Mouse (Mus musculus) liver, embryonic 14.5 days (tissue): ENCODE data around the gene Fem1b. TPM values are rescaled to one million over a fixed set of nuclear protein-coding genes. Genes with fewer than 3 reads are reported as not detected.

Source experiments
- ATAC-seq: fragments of 200-750 bp; cut with Nextera tagmentation; 2 replicates; pipeline ENCODE4 v1.8.0; 2017; ENCODE audit warnings: moderate number of reproducible peaks, mild to moderate bottlenecking, moderate library complexity; ENCODE audit not compliant: insufficient read depth
- DNase-seq, 3 experiments: peaks; one replicate each; pipeline ENCODE4 v3.0.0-alpha.2; 2012 to 2013; ENCODE audit warnings: low read depth in 3 of 3, low spot score in 3 of 3
- H3K27ac ChIP-seq: fragments of 300-500 bp; sonication (generic); 2 replicates; pipeline ENCODE4 v1.5.1; 2014; ENCODE audit warnings: moderate library complexity, mild to moderate bottlenecking, control low read depth, inconsistent platforms
- H3K27me3 ChIP-seq: fragments of 300-500 bp; sonication (generic); 2 replicates; pipeline ENCODE4 v1.6.1; 2014; ENCODE audit warnings: mild to moderate bottlenecking, low read length, moderate library complexity; ENCODE audit not compliant: control insufficient read depth, insufficient read depth
- H3K36me3 ChIP-seq: fragments of 300-500 bp; sonication (generic); replicated peaks from 2 replicates; pipeline ENCODE4 v1.6.1; 2014; ENCODE audit warnings: low read depth; ENCODE audit not compliant: control insufficient read depth, insufficient read depth
- H3K4me1 ChIP-seq, 2 experiments: fragments of 200-500 bp in 1 of 2; fragments of 300-500 bp in 1 of 2; sonication (generic) in 1 of 2; replicated peaks; 2 replicates each; pipeline ENCODE4 v1.6.1; 2012 to 2014; ENCODE audit warnings: antibody characterized with exemption in 1 of 2, inconsistent platforms in 1 of 2, low read length in 1 of 2; ENCODE audit not compliant: control insufficient read depth in 2 of 2, insufficient read depth in 2 of 2
- H3K4me2 ChIP-seq: fragments of 300-500 bp; sonication (generic); 2 replicates; pipeline ENCODE4 v1.6.1; 2014; ENCODE audit warnings: low read depth, mild to moderate bottlenecking, control low read depth, moderate library complexity
- H3K4me3 ChIP-seq, 2 experiments: fragments of 200-500 bp in 1 of 2; fragments of 300-500 bp in 1 of 2; sonication (generic) in 1 of 2; 2 replicates each; pipeline ENCODE4 v1.5.1; 2012 to 2014; ENCODE audit warnings: low read depth in 2 of 2, low read length in 2 of 2, mild to moderate bottlenecking in 2 of 2, control low read depth in 1 of 2, inconsistent platforms in 1 of 2, moderate library complexity in 1 of 2; ENCODE audit not compliant: insufficient read depth in 1 of 2
- H3K9ac ChIP-seq: fragments of 300-500 bp; sonication (generic); replicated peaks from 2 replicates; pipeline ENCODE4 v1.6.1; 2014; ENCODE audit warnings: mild to moderate bottlenecking, control low read depth, moderate library complexity
- H3K9me3 ChIP-seq: fragments of 300-500 bp; sonication (generic); 2 replicates; pipeline ENCODE4 v1.6.1; 2016; ENCODE audit warnings: low read length, mixed read lengths; ENCODE audit not compliant: control insufficient read depth
- CTCF ChIP-seq: IDR thresholded peaks from 2 replicates; pipeline ENCODE4 v1.5.1; 2016; ENCODE audit warnings: antibody characterized with exemption, low read depth, control low read depth
- EP300 ChIP-seq: IDR thresholded peaks from 2 replicates; pipeline ENCODE4 v1.6.1; 2016; ENCODE audit warnings: antibody characterized with exemption, low read depth
- WGBS: fragments of 180-500 bp; shearing (Covaris S2); extraction: QIAGEN DNeasy Blood & Tissue Kit; methylation state at CpG from one replicate; pipeline ENCODE4 v1.1.7; 2014; ENCODE audit not compliant: insufficient replicate concordance; 5-methylcytosine and 5-hydroxymethylcytosine counted together
- polyA plus RNA-seq, 2 experiments: library from polyadenylated mRNA; depleted of rRNA in 1 of 2; stranded (reverse) in 1 of 2; unstranded in 1 of 2; fragments of >200 nt; fragmentation: Nextera tagmentation in 1 of 2; extraction: Ambion mirVana in 1 of 2; gene quantifications; 2 replicates each; pipeline versions ENCODE4 v1.2.1 to v1.2.3; 2012 to 2014

Gene Fem1b
- polyA plus RNA-seq, 2 experiments: 8.2 to 12.5 TPM

DNA sequence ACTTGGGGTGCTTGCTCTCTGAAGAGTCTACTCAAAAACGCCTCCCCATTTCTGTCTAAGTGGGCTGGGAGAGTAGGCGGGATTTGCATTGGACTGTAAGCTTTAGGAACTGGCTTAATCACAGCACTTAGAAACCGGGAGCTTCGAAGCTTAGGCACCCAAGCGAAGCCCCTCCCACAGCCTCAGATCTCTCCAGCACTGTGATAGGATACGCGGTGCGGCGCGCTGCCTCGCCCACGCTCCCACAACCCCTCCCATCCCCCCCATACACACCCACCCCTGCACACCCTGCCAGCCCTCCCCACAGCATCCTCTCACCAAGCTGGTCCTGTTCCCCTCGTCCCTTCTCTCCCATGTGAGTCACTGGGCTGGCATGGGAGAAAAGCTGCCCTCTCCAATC is 48.3 kb downstream of the Fem1b start:
- Histone ChIP-seq H3K36me3 (no peaks in the 10 kb centered on the region), H3K27me3 (no peaks in the 10 kb centered on the region; the same call in 1 of the 2 replicates), H3K9me3 (no peaks in the 10 kb centered on the region), H3K4me2 (no peak overlapping the region), H3K4me3 (no peak overlapping the region), H3K9ac (no peak overlapping the region), H3K4me1 (no peaks in the 10 kb centered on the region), H3K27ac (no peak overlapping the region)
- ATAC-seq (no peak), DNase-seq (no peak)
- TF ChIP-seq CTCF (no peak), EP300 (no peak)
- WGBS: 11% methylated on average over 13 of the region's 13 CpGs

DNA sequence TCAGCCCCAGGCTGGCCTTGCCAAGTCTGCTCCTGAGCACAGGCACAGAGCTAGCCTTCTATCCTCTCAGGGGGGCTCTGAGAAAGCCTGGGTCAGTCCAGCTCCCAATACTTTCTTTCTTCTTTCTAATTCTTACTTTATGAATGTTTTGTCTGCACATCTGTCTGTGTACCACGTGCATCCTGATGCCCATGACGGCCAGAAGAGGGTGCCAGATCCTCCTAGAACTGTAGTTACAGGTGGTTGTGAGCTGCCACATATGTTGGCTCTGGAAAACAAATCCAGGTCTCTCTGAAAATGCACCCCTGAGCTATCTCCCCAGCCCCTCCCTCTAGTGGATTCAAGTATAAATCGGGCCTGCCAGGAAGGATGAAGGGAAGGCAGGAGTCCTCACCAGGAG is 52.1 kb downstream of the Fem1b start:
- Histone ChIP-seq H3K36me3 (no peaks in the 10 kb centered on the region), H3K27me3 (no peaks in the 10 kb centered on the region; the same call in 1 of the 2 replicates), H3K4me1 (no peaks in the 10 kb centered on the region), H3K27ac (no peak overlapping the region), H3K9me3 (no peaks in the 10 kb centered on the region), H3K4me2 (no peak overlapping the region), H3K9ac (no peak overlapping the region), H3K4me3 (no peak overlapping the region)
- no peak for ATAC-seq
- TF ChIP-seq CTCF (peak; percentile 40; the same call in 1 of the 2 replicates), EP300 (no peak)
- no peak for DNase-seq
- WGBS: 36% methylated on average over 3 of the region's 3 CpGs

DNA sequence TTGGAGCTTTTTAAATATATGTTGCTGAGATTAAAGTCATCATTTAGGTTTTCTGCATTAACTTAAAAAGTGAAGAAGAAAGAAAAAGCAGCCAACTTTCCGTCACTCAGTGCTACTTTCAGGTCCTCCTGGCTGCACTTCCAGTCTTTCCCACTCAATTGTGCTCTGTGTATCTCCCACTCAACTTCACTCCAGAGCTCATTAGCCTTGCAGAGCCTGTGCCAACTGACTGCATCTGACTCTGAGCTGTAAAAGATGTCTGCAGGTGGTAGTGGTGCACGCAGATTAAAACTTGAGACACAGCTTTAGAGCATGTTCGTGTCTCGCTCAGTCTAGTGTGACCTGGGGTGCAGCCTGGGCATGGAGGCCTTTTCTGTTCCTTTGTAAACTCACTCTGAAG is 53.4 kb downstream of the Fem1b start:
- 73% methylated on average over 4 of the region's 4 CpGs for WGBS
- Histone ChIP-seq H3K4me2 (no peak overlapping the region), H3K27me3 (no peaks in the 10 kb centered on the region), H3K9ac (no peak overlapping the region), H3K9me3 (no peaks in the 10 kb centered on the region), H3K27ac (no peak overlapping the region), H3K4me1 (no peaks in the 10 kb centered on the region), H3K36me3 (no peaks in the 10 kb centered on the region), H3K4me3 (no peak overlapping the region)
- no peak for TF ChIP-seq CTCF
- no peak for TF ChIP-seq EP300
- ATAC-seq (no peak), DNase-seq (no peak)

DNA sequence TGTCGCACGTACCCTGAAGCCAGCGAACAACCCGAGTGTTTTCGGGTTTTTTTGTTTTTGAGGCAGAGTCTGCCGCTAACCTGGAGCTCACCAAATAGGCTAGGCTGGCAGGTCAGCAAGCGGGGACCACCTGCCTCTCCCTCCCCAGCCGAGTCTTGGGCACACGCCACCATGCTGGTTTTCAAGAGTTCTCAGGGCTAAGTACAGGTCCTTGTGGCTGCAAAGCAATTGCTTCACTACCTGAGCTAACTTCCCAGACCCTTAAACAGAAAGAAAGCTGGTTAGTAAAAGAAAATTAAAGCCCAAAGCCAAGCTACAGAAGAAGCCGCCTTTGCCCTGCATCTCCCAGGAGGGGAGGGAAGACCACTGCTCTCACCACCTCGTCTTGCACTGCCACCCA is 61.4 kb downstream of the Fem1b start:
- H3K36me3 ChIP-seq: no peaks in the 10 kb centered on the region
- H3K9ac ChIP-seq: no peak overlapping the region
- H3K4me2 ChIP-seq: no peak overlapping the region
- TF ChIP-seq EP300 (no peak), CTCF (no peak)
- no peaks in the 10 kb centered on the region for H3K9me3 ChIP-seq
- no peak overlapping the region for H3K27ac ChIP-seq
- no peak overlapping the region for H3K4me3 ChIP-seq
- WGBS: 73% methylated on average over 11 of the region's 11 CpGs
- no peaks in the 10 kb centered on the region for H3K27me3 ChIP-seq
- no peaks in the 10 kb centered on the region for H3K4me1 ChIP-seq
- ATAC-seq: no peak
- no peak for DNase-seq

DNA sequence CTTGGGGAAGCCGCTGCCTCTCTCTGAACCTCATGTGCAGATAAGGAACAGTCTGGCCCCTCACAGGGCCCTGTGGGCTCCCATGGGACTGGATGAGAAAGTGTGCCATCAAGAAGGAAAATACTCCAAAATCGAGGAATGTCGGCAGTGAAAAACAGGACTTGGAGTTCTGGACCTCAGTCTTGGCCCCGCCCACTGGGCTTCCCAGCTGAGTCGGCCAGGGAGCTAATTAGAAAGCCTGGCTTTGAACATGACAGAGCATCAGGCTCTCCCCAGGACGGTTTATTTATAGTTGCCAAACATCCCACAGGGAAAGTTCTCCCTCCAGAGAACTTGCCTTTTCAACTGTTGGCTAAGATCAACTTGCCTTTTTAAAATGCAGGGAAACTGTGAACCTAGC is 62.1 kb downstream of the Fem1b start:
- DNase-seq: no peak

More for the DNA sequence above, 62.1 kb downstream of the Fem1b start:
- WGBS: 53% methylated on average over 6 of the region's 6 CpGs
- H3K27ac ChIP-seq: no peak overlapping the region
- H3K4me1 ChIP-seq: no peaks in the 10 kb centered on the region
- H3K27me3 ChIP-seq: no peaks in the 10 kb centered on the region
- H3K9ac ChIP-seq: no peak overlapping the region
- no peak overlapping the region for H3K4me2 ChIP-seq
- TF ChIP-seq EP300: no peak
- no peak for TF ChIP-seq CTCF
- H3K36me3 ChIP-seq: no peaks in the 10 kb centered on the region
- no peaks in the 10 kb centered on the region for H3K9me3 ChIP-seq
- no peak for ATAC-seq
- no peak overlapping the region for H3K4me3 ChIP-seq
